Mouse (Mus musculus) lung, adult 2 months (tissue): ENCODE data around the gene Sfxn4. TPM values are rescaled to one million over a fixed set of nuclear protein-coding genes. Genes with fewer than 3 reads are reported as not detected.

ENCODE experiments used
- DNase-seq: peaks from one replicate; pipeline ENCODE4 v3.0.0; 2022
- H3K4me1 ChIP-seq: fragments of 200-500 bp; 2 replicates; pipeline ENCODE4 v1.6.1; 2011; ENCODE audit warnings: low read length; ENCODE audit not compliant: control insufficient read depth, insufficient read depth
- H3K4me3 ChIP-seq: fragments of 200-500 bp; replicated peaks from 2 replicates; pipeline ENCODE3; 2011; ENCODE audit warnings: low read depth, mild to moderate bottlenecking, control low read depth, low read length; ENCODE audit errors: extremely low read depth
- CTCF ChIP-seq: fragments of 200-500 bp; IDR thresholded peaks from 2 replicates; pipeline ENCODE4 v1.5.1; 2011; ENCODE audit warnings: mild to moderate bottlenecking, low read length, control low read depth; ENCODE audit not compliant: insufficient read depth
- POLR2A ChIP-seq: fragments of 200-500 bp; IDR thresholded peaks from 2 replicates; pipeline ENCODE4 v1.6.1; 2011; ENCODE audit warnings: low read depth, mild to moderate bottlenecking, control low read depth, low read length, borderline replicate concordance; ENCODE audit errors: extremely low read depth
- WGBS: fragments of 180-500 bp; shearing (Covaris S2); methylation state at CpG from one replicate; pipeline ENCODE4 v1.1.7; 2018; 5-methylcytosine and 5-hydroxymethylcytosine counted together
- polyA plus RNA-seq: library from polyadenylated mRNA; depleted of rRNA; stranded (reverse); fragments of >200 nt; gene quantifications from 2 replicates; pipeline ENCODE4 v1.2.3, GENCODE M21; 2012

Gene Sfxn4
- polyA plus RNA-seq, 1 experiment: 2.6 TPM

DNA sequence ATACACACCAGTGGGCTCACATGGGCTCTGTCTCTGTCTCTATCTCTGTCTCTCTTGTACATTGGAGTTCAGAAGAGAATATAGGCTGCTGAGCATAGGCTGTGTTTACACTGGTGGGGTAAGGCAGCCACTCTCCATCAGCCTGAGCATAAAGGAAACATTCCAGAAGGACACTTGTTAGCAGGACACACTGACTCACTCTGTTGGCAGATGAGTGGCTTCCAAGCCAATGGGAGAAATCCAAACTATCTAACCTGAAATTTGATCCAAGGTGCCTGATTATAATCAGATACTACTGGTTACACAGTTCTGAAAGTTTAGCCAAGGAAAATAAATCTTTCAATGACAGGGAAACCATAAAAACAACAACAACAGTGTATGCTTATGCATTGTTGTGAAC is 15.5 kb downstream of the Sfxn4 start:
- Histone ChIP-seq H3K4me1 (no peaks in the 10 kb centered on the region), H3K4me3 (no peak overlapping the region)
- TF ChIP-seq CTCF (no peak), POLR2A (no peak)
- no peak for DNase-seq

DNA sequence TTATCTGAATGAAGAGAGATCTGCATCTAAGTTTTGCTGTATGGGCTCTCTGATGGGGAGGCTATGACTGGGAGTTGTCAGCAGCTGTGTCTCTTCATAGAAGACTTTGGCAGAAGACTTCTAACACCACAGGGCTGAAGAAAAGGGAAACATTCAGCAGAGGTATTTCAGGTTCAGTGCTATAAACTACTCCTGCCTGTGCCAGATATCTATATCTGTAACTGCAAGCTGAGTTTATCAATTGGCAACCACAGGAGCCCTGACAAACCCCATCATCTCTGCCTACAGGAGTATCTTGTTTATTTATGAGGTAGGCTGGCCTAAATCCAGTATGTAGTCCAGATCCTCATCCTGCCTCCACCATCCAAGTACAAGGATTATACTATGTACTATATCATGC is 18.0 kb downstream of the Sfxn4 start:
- TF ChIP-seq CTCF (no peak), POLR2A (no peak)
- H3K4me3 ChIP-seq: no peak overlapping the region
- H3K4me1 ChIP-seq: no peaks in the 10 kb centered on the region
- no peak for DNase-seq

DNA sequence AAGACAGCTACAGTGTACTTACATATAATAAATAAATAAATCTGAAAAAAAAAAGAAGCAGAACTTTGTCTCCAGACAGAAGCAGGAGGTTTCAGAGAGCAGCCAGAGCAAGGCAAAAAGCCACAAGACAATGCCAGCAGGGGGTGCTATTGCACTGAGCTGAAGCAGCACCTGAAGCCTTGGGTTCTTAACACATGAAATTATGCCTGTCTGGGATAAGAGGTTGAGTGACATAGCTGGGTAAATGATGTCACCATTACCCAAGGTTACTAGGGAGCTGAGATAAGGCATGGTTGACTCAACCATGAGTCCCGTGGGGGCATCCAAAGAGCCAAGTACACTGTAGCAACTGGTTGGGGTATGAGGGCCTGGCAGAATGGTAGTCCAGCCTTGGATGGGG is 23.5 kb downstream of the Sfxn4 start:
- Histone ChIP-seq H3K4me1 (no peaks in the 10 kb centered on the region), H3K4me3 (no peak overlapping the region)
- TF ChIP-seq POLR2A: no peak
- TF ChIP-seq CTCF: peak; percentile 88
- DNase-seq: peak; percentile 68
- 33% methylated on average over 1 of the region's 1 CpGs for WGBS

DNA sequence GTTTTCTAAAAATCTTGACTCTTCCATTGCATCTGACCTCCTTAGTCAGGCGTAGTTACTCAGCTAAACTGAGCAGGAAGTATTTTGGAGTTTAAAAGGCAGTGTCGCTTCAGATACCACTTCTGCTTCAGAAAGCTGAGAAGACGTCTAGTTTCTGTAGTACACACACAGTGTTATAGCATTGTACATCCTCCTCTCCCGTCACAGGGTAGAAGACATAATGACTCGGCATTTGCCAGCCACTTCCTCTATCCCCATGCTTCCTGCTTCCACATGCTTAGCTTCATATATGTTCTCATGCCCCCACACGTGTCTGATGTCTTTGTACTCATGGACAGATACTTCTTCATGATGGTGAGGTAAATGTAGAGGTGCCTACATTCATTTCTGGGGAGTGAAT is 42.6 kb downstream of the Sfxn4 start:
- TF ChIP-seq POLR2A (no peak), CTCF (no peak)
- no peak for DNase-seq
- WGBS: 86% methylated on average over 6 of the region's 6 CpGs
- H3K4me1 ChIP-seq: no peaks in the 10 kb centered on the region
- no peak overlapping the region for H3K4me3 ChIP-seq

DNA sequence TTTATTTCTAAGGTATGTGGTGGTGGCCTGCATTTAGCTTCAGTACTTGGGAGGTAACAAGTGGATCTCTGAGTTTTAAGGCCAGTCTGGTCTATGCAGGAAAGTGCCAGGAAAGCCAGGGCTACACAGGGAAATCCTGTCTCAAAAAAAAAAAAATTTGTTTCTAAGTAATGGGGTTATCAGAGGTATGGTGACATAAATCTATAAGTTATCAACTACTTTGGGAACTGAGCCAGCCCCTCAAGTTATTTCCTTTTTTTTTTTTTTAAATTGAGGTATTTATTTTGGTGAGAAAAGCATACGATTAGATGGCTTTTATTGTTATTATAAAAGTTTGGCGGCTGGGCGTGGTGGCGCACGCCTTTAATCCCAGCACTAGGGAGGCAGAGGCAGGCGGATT is 48.1 kb downstream of the Sfxn4 start:
- TF ChIP-seq POLR2A: no peak
- TF ChIP-seq CTCF: no peak
- no peak for DNase-seq
- Histone ChIP-seq H3K4me1 (peaks cover 2% of the 10 kb centered on the region; the same call in 1 of the 2 replicates), H3K4me3 (no peak overlapping the region)
- 93% methylated on average over 6 of the region's 6 CpGs for WGBS

DNA sequence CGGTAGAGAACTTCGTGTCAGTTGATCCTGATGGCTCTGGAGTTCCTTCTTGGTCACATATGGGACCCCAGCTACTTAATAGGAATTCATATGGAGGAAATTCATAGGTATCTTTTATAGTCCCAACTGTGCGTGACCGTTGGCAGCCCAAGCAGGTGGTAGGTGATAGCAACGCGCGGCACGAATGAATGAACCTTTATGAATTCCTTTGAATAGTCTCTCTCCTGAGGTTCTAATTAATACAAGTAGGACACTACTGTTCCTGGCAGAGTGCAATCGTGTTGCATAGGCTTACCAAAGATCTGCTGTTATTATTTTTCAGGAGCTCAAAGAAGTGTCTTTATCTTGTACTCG is 49.3 kb downstream of the Sfxn4 start:
- TF ChIP-seq CTCF (no peak), POLR2A (no peak)
- peak overlapping the region; percentile 96 for H3K4me3 ChIP-seq
- H3K4me1 ChIP-seq: peaks cover 2% of the 10 kb centered on the region; the same call in 1 of the 2 replicates
- 15% methylated on average over 10 of the region's 10 CpGs for WGBS
- DNase-seq: no peak

DNA sequence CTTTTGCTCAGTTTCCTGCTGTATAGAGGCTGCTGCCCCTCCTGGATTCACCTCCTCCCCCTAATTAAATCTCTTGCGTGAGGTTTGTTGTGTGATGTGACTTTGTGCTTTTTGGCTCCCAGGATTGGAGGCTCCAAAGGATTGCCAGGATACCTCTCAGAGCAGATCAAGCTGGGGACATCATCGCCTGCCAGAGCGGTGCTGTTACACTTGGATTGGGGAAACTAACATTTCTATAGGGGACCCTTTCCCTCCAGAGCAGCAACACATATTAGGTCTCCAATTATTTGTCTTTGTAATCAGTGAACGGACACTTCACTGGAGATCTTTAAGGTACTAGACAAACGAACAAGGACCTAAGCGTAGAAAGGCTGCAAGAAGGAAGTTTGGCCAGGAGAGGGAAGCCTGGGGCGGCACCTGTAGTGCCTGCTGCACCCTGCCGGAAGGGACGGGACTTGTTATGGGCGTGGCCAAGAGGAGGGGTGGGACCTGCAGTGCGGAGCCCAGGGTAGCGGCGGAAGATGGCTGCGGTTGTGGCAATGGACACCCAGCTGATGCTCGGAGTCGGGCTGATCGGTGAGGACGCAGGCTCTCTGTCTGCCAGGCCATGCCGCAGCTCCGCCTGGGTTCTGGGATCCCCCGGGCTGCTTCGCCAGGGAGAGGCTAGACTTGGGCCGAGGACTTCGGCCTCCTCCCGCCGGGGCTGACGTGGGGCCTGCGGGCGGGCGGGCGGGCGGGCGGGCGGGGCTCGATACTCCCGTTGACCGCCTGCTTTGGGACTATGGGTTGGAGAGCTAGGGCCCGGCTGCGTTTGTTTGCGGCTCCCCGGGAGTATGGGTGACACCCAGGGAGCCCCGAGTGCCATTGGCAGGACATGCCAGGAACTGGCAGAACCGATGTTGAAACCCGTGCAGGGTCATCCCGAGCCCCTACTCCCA is 49.9 kb downstream of the Sfxn4 start, which contains the start of gene Fam45a:
Fam45a (plus strand) TSS at position 488 of the 938 bp plus-strand sequence.
- DNase-seq: peak; percentile 90
- TF ChIP-seq CTCF (peak; percentile 62), POLR2A (peak; percentile 95; the same call in 1 of the 2 replicates)
- Histone ChIP-seq H3K4me1 (peaks cover 2% of the 10 kb centered on the region; the same call in 1 of the 2 replicates), H3K4me3 (peak within 1 kb of the TSS; percentile 96)
- WGBS: 3% methylated on average over 44 of the region's 45 CpGs

DNA sequence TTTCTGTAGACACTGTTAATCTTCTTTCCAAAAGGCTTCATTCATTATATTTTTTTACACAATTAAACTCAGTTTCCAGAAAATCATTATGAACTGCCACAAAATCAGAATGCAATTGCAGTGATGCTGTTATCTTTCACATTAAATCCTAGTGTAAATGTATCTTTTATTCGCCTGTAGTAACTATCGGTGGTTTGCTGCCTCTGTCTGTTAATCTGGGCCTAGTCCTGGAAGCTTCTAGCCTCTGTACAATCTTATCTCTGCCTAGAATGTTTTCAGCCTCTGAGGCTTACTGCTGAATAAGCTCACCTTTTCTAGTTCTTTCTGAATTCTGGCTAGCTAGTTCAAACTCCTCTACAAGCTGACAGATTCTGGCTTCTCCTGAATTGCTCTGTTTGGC is 51.4 kb downstream of the Sfxn4 start:
- no peak for DNase-seq
- 93% methylated on average over 2 of the region's 2 CpGs for WGBS
- peaks cover 2% of the 10 kb centered on the region; the same call in 1 of the 2 replicates for H3K4me1 ChIP-seq
- H3K4me3 ChIP-seq: no peak overlapping the region
- no peak for TF ChIP-seq POLR2A
- TF ChIP-seq CTCF: no peak

DNA sequence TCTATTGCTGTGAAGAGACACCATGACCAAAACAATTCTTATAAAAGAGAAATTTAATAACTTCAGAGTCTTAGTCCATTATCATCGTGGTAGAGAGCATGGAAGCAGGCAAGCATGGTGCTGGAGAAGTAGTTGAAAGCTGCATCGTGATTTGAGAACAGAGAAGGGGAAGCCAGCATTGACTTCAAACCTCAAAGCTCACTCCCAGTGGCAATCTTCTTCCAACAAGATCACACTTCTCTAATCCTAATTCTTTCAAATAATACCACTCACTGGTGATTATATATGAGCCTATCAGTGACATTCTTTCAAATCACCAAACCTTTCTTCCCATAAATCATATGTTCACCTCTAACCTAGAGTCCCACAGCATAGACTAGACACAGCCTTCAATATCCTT is 56.4 kb downstream of the Sfxn4 start:
- WGBS: 46% methylated on average over 2 of the region's 2 CpGs
- no peak overlapping the region for H3K4me3 ChIP-seq

More for the DNA sequence above, 56.4 kb downstream of the Sfxn4 start:
- H3K4me1 ChIP-seq: no peaks in the 10 kb centered on the region
- no peak for DNase-seq
- no peak for TF ChIP-seq CTCF
- TF ChIP-seq POLR2A: no peak
